Mouse (Mus musculus): Measurements from ENCODE around the gene Hyou1. TPM values are rescaled to one million over a fixed set of nuclear protein-coding genes. Genes with fewer than 3 reads are reported as not detected.

The Hyou1 gene
- polyA plus RNA-seq, 1 experiment = 114 TPM

DNA sequence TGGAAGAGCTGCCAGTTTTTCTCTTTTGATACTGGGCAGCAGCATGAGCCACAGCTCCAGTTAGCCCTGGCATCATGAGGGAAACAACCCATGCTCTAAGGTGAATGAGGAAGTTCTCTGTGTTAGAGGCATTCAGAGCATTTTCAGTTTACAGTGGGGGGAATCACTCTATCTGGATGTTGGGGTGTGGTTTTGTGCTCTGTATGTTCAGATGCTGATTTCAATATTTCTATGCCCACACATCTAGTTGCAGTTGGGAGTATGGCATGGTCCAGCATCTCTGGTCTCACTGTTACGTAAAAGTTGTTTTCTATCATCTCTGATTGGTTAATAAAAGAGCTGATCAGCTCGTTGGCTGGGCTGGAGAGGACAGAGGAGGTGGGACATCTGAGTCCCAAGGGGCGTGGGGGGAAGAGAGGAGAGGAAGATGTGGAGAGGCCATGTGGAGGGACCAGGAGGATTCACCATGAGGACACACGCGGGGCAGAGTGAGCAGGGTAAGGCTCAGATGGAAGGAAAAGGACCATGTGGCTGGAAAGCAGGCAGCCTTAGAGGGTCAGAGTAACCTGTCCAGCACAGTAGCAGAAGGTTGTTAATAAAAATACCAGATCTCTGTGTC is 41.1 kb downstream of the Hyou1 start:
- H3K9me3 ChIP-seq (replicated peaks; ENCODE audit: control insufficient read depth, insufficient read depth, low read length, poor library complexity, severe bottlenecking) = no peaks in the 10 kb centered on the region
- H3K27me3 ChIP-seq (ENCODE audit: control insufficient read depth, insufficient read depth, low read length, poor library complexity, severe bottlenecking) = no peaks in the 10 kb centered on the region
- no peak overlapping the region for H3K9ac ChIP-seq (ENCODE audit: low read depth, poor library complexity, severe bottlenecking)
- no peaks in the 10 kb centered on the region for H3K36me3 ChIP-seq (ENCODE audit: control insufficient read depth, insufficient read depth, low read length, poor library complexity, severe bottlenecking)
- TF ChIP-seq CTCF (IDR thresholded peaks at IDR 0.05; ENCODE audit: low read depth, low read length) = no peak
- no peak for TF ChIP-seq EP300 (IDR thresholded peaks at IDR 0.05; ENCODE audit: insufficient read depth, low read depth, low read length)
- TF ChIP-seq POLR2A (IDR thresholded peaks at IDR 0.05; ENCODE audit: insufficient read depth, low read length) = no peak
- H3K4me1 ChIP-seq (ENCODE audit: control insufficient read depth, insufficient read depth, low read length) = peaks cover 3% of the 10 kb centered on the region
- H3K4me3 ChIP-seq (ENCODE audit: low read depth, low read length) = no peak overlapping the region
- H3K27ac ChIP-seq (ENCODE audit: insufficient read depth, low read length) = peak overlapping the region; percentile 4; the same call in 1 of the 2 replicates

DNA sequence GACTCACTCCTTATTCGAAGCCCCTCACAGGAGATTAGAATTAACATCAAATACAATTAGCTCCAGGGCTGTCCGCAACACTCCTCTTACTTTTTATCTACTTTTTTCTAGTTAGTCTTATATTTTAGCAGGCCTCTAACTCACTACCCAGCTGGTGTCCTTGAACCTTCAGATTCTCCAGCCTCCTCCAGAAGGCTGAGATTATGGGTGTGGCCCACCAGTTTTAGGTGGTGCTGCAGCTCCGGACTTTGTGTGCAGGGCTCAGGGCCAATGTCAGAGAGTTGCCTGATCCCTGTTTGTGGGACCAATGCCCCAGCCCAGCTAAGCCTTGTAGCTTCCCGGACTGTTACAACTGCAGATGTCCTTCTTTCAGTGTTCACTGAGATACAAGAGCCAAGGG is 44.3 kb downstream of the Hyou1 start:
- no peak overlapping the region for H3K27ac ChIP-seq (ENCODE audit: insufficient read depth, low read length)
- H3K9ac ChIP-seq (ENCODE audit: low read depth, poor library complexity, severe bottlenecking) = no peak overlapping the region
- H3K27me3 ChIP-seq (ENCODE audit: control insufficient read depth, insufficient read depth, low read length, poor library complexity, severe bottlenecking) = no peaks in the 10 kb centered on the region
- H3K4me3 ChIP-seq (ENCODE audit: low read depth, low read length) = no peak overlapping the region
- TF ChIP-seq EP300 (IDR thresholded peaks at IDR 0.05; ENCODE audit: insufficient read depth, low read depth, low read length) (no peak), CTCF (IDR thresholded peaks at IDR 0.05; ENCODE audit: low read depth, low read length) (no peak), POLR2A (IDR thresholded peaks at IDR 0.05; ENCODE audit: insufficient read depth, low read length) (no peak)
- H3K9me3 ChIP-seq (replicated peaks; ENCODE audit: control insufficient read depth, insufficient read depth, low read length, poor library complexity, severe bottlenecking) = no peaks in the 10 kb centered on the region
- peaks cover 3% of the 10 kb centered on the region for H3K4me1 ChIP-seq (ENCODE audit: control insufficient read depth, insufficient read depth, low read length)
- no peaks in the 10 kb centered on the region for H3K36me3 ChIP-seq (ENCODE audit: control insufficient read depth, insufficient read depth, low read length, poor library complexity, severe bottlenecking)

DNA sequence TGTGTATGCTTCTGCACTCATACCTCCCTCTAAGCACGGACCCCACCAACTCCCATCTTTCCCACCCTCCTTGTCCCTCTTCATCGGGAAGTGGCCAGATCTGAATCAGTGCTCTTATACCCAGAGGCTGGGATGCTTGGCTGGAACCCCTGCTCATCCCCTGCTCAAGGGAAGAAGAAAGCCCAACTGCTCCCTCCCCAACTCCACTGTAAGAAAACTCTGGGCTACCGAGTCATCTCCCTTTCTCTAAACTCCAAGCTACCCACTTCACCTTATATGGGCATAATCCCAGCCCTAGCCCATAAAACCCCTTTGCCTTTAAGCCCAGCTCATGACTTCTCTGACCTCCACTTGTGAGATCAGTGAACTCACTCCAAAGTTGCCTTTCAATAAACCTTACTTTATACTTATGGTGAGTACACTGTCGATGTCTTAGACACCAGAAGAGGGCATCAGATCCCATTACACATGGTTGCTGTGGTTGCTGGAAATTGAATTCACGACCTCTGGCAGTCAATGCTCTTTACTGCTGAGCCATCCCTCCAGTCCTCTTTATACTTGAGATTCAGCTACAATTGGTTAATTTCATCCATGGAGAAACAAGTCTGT is 53.4 kb downstream of the Hyou1 start:
- H3K27ac ChIP-seq (ENCODE audit: insufficient read depth, low read length) = no peak overlapping the region
- H3K36me3 ChIP-seq (ENCODE audit: control insufficient read depth, insufficient read depth, low read length, poor library complexity, severe bottlenecking) = no peaks in the 10 kb centered on the region
- no peak overlapping the region for H3K9ac ChIP-seq (ENCODE audit: low read depth, poor library complexity, severe bottlenecking)
- TF ChIP-seq CTCF (IDR thresholded peaks at IDR 0.05; ENCODE audit: low read depth, low read length) (no peak), EP300 (IDR thresholded peaks at IDR 0.05; ENCODE audit: insufficient read depth, low read depth, low read length) (no peak), POLR2A (IDR thresholded peaks at IDR 0.05; ENCODE audit: insufficient read depth, low read length) (no peak)
- H3K9me3 ChIP-seq (replicated peaks; ENCODE audit: control insufficient read depth, insufficient read depth, low read length, poor library complexity, severe bottlenecking) = no peaks in the 10 kb centered on the region
- H3K4me3 ChIP-seq (ENCODE audit: low read depth, low read length) = no peak overlapping the region
- no peaks in the 10 kb centered on the region for H3K27me3 ChIP-seq (ENCODE audit: control insufficient read depth, insufficient read depth, low read length, poor library complexity, severe bottlenecking)
- H3K4me1 ChIP-seq (ENCODE audit: control insufficient read depth, insufficient read depth, low read length) = no peaks in the 10 kb centered on the region

DNA sequence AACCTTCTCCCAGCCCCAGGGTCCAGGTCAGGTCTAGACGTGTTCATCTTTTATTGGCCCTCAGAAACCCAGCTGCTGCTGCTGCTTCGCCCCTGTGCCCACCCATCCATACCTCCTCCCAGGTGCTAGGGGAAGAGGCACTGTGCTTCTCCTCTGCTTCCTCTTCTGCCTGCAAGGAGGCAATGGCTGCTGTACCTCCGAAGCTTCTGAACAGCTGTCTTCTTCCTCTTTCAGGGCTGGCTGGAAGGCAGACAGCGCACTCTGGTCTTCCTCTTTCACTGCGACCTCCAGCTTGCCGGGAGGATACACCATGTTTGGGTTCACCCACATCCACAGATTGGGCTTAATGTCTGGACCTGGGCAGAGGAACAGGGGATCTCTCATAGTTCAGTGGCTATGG is 56.5 kb downstream of the Hyou1 start:
- TF ChIP-seq CTCF (IDR thresholded peaks at IDR 0.05; ENCODE audit: low read depth, low read length) (no peak), EP300 (IDR thresholded peaks at IDR 0.05; ENCODE audit: insufficient read depth, low read depth, low read length) (no peak), POLR2A (IDR thresholded peaks at IDR 0.05; ENCODE audit: insufficient read depth, low read length) (no peak)
- no peak overlapping the region for H3K9ac ChIP-seq (ENCODE audit: low read depth, poor library complexity, severe bottlenecking)
- no peaks in the 10 kb centered on the region for H3K9me3 ChIP-seq (replicated peaks; ENCODE audit: control insufficient read depth, insufficient read depth, low read length, poor library complexity, severe bottlenecking)
- H3K27ac ChIP-seq (ENCODE audit: insufficient read depth, low read length) = no peak overlapping the region
- H3K27me3 ChIP-seq (ENCODE audit: control insufficient read depth, insufficient read depth, low read length, poor library complexity, severe bottlenecking) = no peaks in the 10 kb centered on the region
- no peaks in the 10 kb centered on the region for H3K4me1 ChIP-seq (ENCODE audit: control insufficient read depth, insufficient read depth, low read length)
- no peaks in the 10 kb centered on the region for H3K36me3 ChIP-seq (ENCODE audit: control insufficient read depth, insufficient read depth, low read length, poor library complexity, severe bottlenecking)
- H3K4me3 ChIP-seq (ENCODE audit: low read depth, low read length) = no peak overlapping the region

DNA sequence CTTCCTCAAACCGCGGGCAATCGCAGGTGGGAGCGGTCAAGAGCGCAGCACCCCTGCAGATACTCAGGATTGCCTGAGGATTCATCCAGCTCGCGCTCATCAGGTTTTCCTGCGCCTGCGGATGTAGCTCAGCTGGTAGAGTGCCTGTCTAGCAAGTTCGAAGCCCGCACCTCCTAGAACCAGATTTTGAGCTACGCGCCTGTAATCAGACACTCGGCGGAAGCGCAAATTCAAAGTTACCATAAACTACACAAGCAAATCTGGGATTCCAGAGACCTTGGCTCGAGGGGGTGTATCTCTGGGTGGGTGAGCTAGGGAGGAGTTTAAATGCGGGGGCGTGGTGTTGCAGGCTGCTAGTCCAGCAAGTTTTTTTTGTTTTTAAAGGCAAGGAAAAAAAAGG is 61.7 kb downstream of the Hyou1 start, which contains the start of gene Foxr1:
Gene Foxr1 (minus strand): TSS at position 176 of the 400 bp plus-strand sequence.
- no peak for TF ChIP-seq CTCF (IDR thresholded peaks at IDR 0.05; ENCODE audit: low read depth, low read length)
- TF ChIP-seq EP300 (IDR thresholded peaks at IDR 0.05; ENCODE audit: insufficient read depth, low read depth, low read length) = no peak
- TF ChIP-seq POLR2A (IDR thresholded peaks at IDR 0.05; ENCODE audit: insufficient read depth, low read length) = no peak
- no peaks in the 10 kb centered on the region for H3K27me3 ChIP-seq (ENCODE audit: control insufficient read depth, insufficient read depth, low read length, poor library complexity, severe bottlenecking)
- no peaks in the 10 kb centered on the region for H3K9me3 ChIP-seq (replicated peaks; ENCODE audit: control insufficient read depth, insufficient read depth, low read length, poor library complexity, severe bottlenecking)
- H3K9ac ChIP-seq (ENCODE audit: low read depth, poor library complexity, severe bottlenecking) = 0 out of 2 replicates have a peak within 1 kb of the TSS, but pooled peaks have one; percentile 3
- H3K36me3 ChIP-seq (ENCODE audit: control insufficient read depth, insufficient read depth, low read length, poor library complexity, severe bottlenecking) = no peaks in the 10 kb centered on the region
- peak within 1 kb of the TSS; percentile 26 for H3K4me3 ChIP-seq (ENCODE audit: low read depth, low read length)
- no peaks in the 10 kb centered on the region for H3K4me1 ChIP-seq (ENCODE audit: control insufficient read depth, insufficient read depth, low read length)
- H3K27ac ChIP-seq (ENCODE audit: insufficient read depth, low read length) = no peak within 1 kb of the TSS

Other genes starting within 250 kb of the Hyou1 start
- gene Mcam, start 245.0 kb upstream of the Hyou1 start, polyA plus RNA-seq (2011; ENCODE audit: insufficient read depth, insufficient read length, low read depth, missing spikeins) = 57.6 and 58.0 TPM in 2 replicates
- 58.8 and 62.0 TPM in 2 replicates for gene Cbl, start 145.4 kb upstream of the Hyou1 start, polyA plus RNA-seq (2011; ENCODE audit: insufficient read depth, insufficient read length, low read depth, missing spikeins)
- not detected in 2 replicates for gene Ccdc153, start 138.8 kb upstream of the Hyou1 start, polyA plus RNA-seq (2011; ENCODE audit: insufficient read depth, insufficient read length, low read depth, missing spikeins)
- gene Pdzd3, start 128.0 kb upstream of the Hyou1 start, polyA plus RNA-seq (2011; ENCODE audit: insufficient read depth, insufficient read length, low read depth, missing spikeins) = not detected in 2 replicates
- gene Nlrx1, start 110.9 kb upstream of the Hyou1 start, polyA plus RNA-seq (2011; ENCODE audit: insufficient read depth, insufficient read length, low read depth, missing spikeins) = 1.6 and 2.3 TPM in 2 replicates
- 0.62 and 1.3 TPM in 2 replicates for gene Abcg4, start 90.9 kb upstream of the Hyou1 start, polyA plus RNA-seq (2011; ENCODE audit: insufficient read depth, insufficient read length, low read depth, missing spikeins)
- 24.8 and 27.8 TPM in 2 replicates for gene Hinfp, start 73.8 kb upstream of the Hyou1 start, polyA plus RNA-seq (2011; ENCODE audit: insufficient read depth, insufficient read length, low read depth, missing spikeins)
- 5.1 and 7.0 TPM in 2 replicates for gene C2cd2l, start 59.2 kb upstream of the Hyou1 start, polyA plus RNA-seq (2011; ENCODE audit: insufficient read depth, insufficient read length, low read depth, missing spikeins)
- gene Dpagt1, start 53.5 kb upstream of the Hyou1 start, polyA plus RNA-seq (2011; ENCODE audit: insufficient read depth, insufficient read length, low read depth, missing spikeins) = 13.7 and 17.4 TPM in 2 replicates
- 173 and 202 TPM in 2 replicates for gene H2afx, start 44.8 kb upstream of the Hyou1 start, polyA plus RNA-seq (2011; ENCODE audit: insufficient read depth, insufficient read length, low read depth, missing spikeins)
- gene Hmbs, start 35.3 kb upstream of the Hyou1 start, polyA plus RNA-seq (2011; ENCODE audit: insufficient read depth, insufficient read length, low read depth, missing spikeins) = 76.5 and 80.3 TPM in 2 replicates
- gene Vps11, start 17.8 kb upstream of the Hyou1 start, polyA plus RNA-seq (2011; ENCODE audit: insufficient read depth, insufficient read length, low read depth, missing spikeins) = 26.7 and 30.5 TPM in 2 replicates
- 7.7 and 8.1 TPM in 2 replicates for gene Slc37a4, start 17.4 kb downstream of the Hyou1 start, polyA plus RNA-seq (2011; ENCODE audit: insufficient read depth, insufficient read length, low read depth, missing spikeins)
- gene Rps25, start 27.6 kb downstream of the Hyou1 start, polyA plus RNA-seq (2011; ENCODE audit: insufficient read depth, insufficient read length, low read depth, missing spikeins) = 4,348 and 4,428 TPM in 2 replicates
- gene Trappc4, start 28.1 kb downstream of the Hyou1 start, polyA plus RNA-seq (2011; ENCODE audit: insufficient read depth, insufficient read length, low read depth, missing spikeins) = 83.0 and 89.8 TPM in 2 replicates
- 13.7 and 14.3 TPM in 2 replicates for gene Ccdc84, start 39.1 kb downstream of the Hyou1 start, polyA plus RNA-seq (2011; ENCODE audit: insufficient read depth, insufficient read length, low read depth, missing spikeins)
- 1.3 and 1.8 TPM in 2 replicates for gene Foxr1, start 61.6 kb downstream of the Hyou1 start, polyA plus RNA-seq (2011; ENCODE audit: insufficient read depth, insufficient read length, low read depth, missing spikeins)
- 1.7 and 2.5 TPM in 2 replicates for gene Upk2, start 75.5 kb downstream of the Hyou1 start, polyA plus RNA-seq (2011; ENCODE audit: insufficient read depth, insufficient read length, low read depth, missing spikeins)
- 22.6 and 25.6 TPM in 2 replicates for gene Bcl9l, start 103.3 kb downstream of the Hyou1 start, polyA plus RNA-seq (2011; ENCODE audit: insufficient read depth, insufficient read length, low read depth, missing spikeins)
- not detected in 2 replicates for gene Cxcr5, start 182.4 kb downstream of the Hyou1 start, polyA plus RNA-seq (2011; ENCODE audit: insufficient read depth, insufficient read length, low read depth, missing spikeins)
- gene Ddx6, start 225.4 kb downstream of the Hyou1 start, polyA plus RNA-seq (2011; ENCODE audit: insufficient read depth, insufficient read length, low read depth, missing spikeins) = 165 and 176 TPM in 2 replicates